Mouse (Mus musculus) liver, embryonic 14.5 days (tissue): ENCODE results near the gene Dock1. TPM values are rescaled to one million over a fixed set of nuclear protein-coding genes. Genes with fewer than 3 reads are reported as not detected.

Source experiments
- ATAC-seq: fragments of 200-750 bp; cut with Nextera tagmentation; 2 replicates; pipeline ENCODE4 v1.8.0; 2017; ENCODE audit warnings: moderate number of reproducible peaks, mild to moderate bottlenecking, moderate library complexity; ENCODE audit not compliant: insufficient read depth
- DNase-seq, 3 experiments: peaks; one replicate each; pipeline ENCODE4 v3.0.0-alpha.2; 2012 to 2013; ENCODE audit warnings: low read depth in 3 of 3, low spot score in 3 of 3
- H3K27ac ChIP-seq: fragments of 300-500 bp; sonication (generic); 2 replicates; pipeline ENCODE4 v1.5.1; 2014; ENCODE audit warnings: moderate library complexity, mild to moderate bottlenecking, control low read depth, inconsistent platforms
- H3K27me3 ChIP-seq: fragments of 300-500 bp; sonication (generic); 2 replicates; pipeline ENCODE4 v1.6.1; 2014; ENCODE audit warnings: mild to moderate bottlenecking, low read length, moderate library complexity; ENCODE audit not compliant: control insufficient read depth, insufficient read depth
- H3K36me3 ChIP-seq: fragments of 300-500 bp; sonication (generic); replicated peaks from 2 replicates; pipeline ENCODE4 v1.6.1; 2014; ENCODE audit warnings: low read depth; ENCODE audit not compliant: control insufficient read depth, insufficient read depth
- H3K4me1 ChIP-seq, 2 experiments: fragments of 200-500 bp in 1 of 2; fragments of 300-500 bp in 1 of 2; sonication (generic) in 1 of 2; replicated peaks; 2 replicates each; pipeline ENCODE4 v1.6.1; 2012 to 2014; ENCODE audit warnings: antibody characterized with exemption in 1 of 2, inconsistent platforms in 1 of 2, low read length in 1 of 2; ENCODE audit not compliant: control insufficient read depth in 2 of 2, insufficient read depth in 2 of 2
- H3K4me2 ChIP-seq: fragments of 300-500 bp; sonication (generic); 2 replicates; pipeline ENCODE4 v1.6.1; 2014; ENCODE audit warnings: low read depth, mild to moderate bottlenecking, control low read depth, moderate library complexity
- H3K4me3 ChIP-seq, 2 experiments: fragments of 200-500 bp in 1 of 2; fragments of 300-500 bp in 1 of 2; sonication (generic) in 1 of 2; 2 replicates each; pipeline ENCODE4 v1.5.1; 2012 to 2014; ENCODE audit warnings: low read depth in 2 of 2, low read length in 2 of 2, mild to moderate bottlenecking in 2 of 2, control low read depth in 1 of 2, inconsistent platforms in 1 of 2, moderate library complexity in 1 of 2; ENCODE audit not compliant: insufficient read depth in 1 of 2
- H3K9ac ChIP-seq: fragments of 300-500 bp; sonication (generic); replicated peaks from 2 replicates; pipeline ENCODE4 v1.6.1; 2014; ENCODE audit warnings: mild to moderate bottlenecking, control low read depth, moderate library complexity
- H3K9me3 ChIP-seq: fragments of 300-500 bp; sonication (generic); 2 replicates; pipeline ENCODE4 v1.6.1; 2016; ENCODE audit warnings: low read length, mixed read lengths; ENCODE audit not compliant: control insufficient read depth
- CTCF ChIP-seq: IDR thresholded peaks from 2 replicates; pipeline ENCODE4 v1.5.1; 2016; ENCODE audit warnings: antibody characterized with exemption, low read depth, control low read depth
- EP300 ChIP-seq: IDR thresholded peaks from 2 replicates; pipeline ENCODE4 v1.6.1; 2016; ENCODE audit warnings: antibody characterized with exemption, low read depth
- WGBS: fragments of 180-500 bp; shearing (Covaris S2); extraction: QIAGEN DNeasy Blood & Tissue Kit; methylation state at CpG from one replicate; pipeline ENCODE4 v1.1.7; 2014; ENCODE audit not compliant: insufficient replicate concordance; 5-methylcytosine and 5-hydroxymethylcytosine counted together
- polyA plus RNA-seq, 2 experiments: library from polyadenylated mRNA; depleted of rRNA in 1 of 2; stranded (reverse) in 1 of 2; unstranded in 1 of 2; fragments of >200 nt; fragmentation: Nextera tagmentation in 1 of 2; extraction: Ambion mirVana in 1 of 2; gene quantifications; 2 replicates each; pipeline versions ENCODE4 v1.2.1 to v1.2.3; 2012 to 2014

The Dock1 gene
- polyA plus RNA-seq, 2 experiments = 1.9 to 2.5 TPM

- H3K4me2 ChIP-seq = no peak overlapping the region
- no peaks in the 10 kb centered on the region for H3K4me1 ChIP-seq
- DNase-seq (no peak), ATAC-seq (no peak)
- no peak overlapping the region for H3K4me3 ChIP-seq
- H3K9me3 ChIP-seq = no peaks in the 10 kb centered on the region
- no peak overlapping the region for H3K27ac ChIP-seq
- no peak overlapping the region for H3K9ac ChIP-seq
- 52% methylated on average over 7 of the region's 7 CpGs for WGBS
- no peaks in the 10 kb centered on the region for H3K36me3 ChIP-seq
- no peaks in the 10 kb centered on the region for H3K27me3 ChIP-seq
- TF ChIP-seq EP300 (no peak), CTCF (no peak)
Observed at GRCm38 (mm10) chr7:135005964-135006560, 335.6 kb downstream of the Dock1 start.

- Histone ChIP-seq H3K36me3 (no peaks in the 10 kb centered on the region), H3K9me3 (no peaks in the 10 kb centered on the region), H3K9ac (no peak overlapping the region), H3K27ac (no peak overlapping the region), H3K4me2 (no peak overlapping the region), H3K4me1 (no peaks in the 10 kb centered on the region), H3K4me3 (no peak overlapping the region), H3K27me3 (no peaks in the 10 kb centered on the region)
- DNase-seq (no peak), ATAC-seq (no peak)
- 40% methylated on average over 2 of the region's 2 CpGs for WGBS
- no peak for TF ChIP-seq EP300
- no peak for TF ChIP-seq CTCF
Observed at GRCm38 (mm10) chr7:135008021-135008420, 337.6 kb downstream of the Dock1 start.

GRCm38 (mm10) chr7:135010997-135011396, 340.5 kb downstream of the Dock1 start:
- Histone ChIP-seq H3K27me3 (no peaks in the 10 kb centered on the region), H3K27ac (no peak overlapping the region), H3K4me1 (no peaks in the 10 kb centered on the region), H3K9me3 (no peaks in the 10 kb centered on the region), H3K36me3 (no peaks in the 10 kb centered on the region), H3K4me2 (no peak overlapping the region), H3K9ac (no peak overlapping the region), H3K4me3 (no peak overlapping the region)
- TF ChIP-seq CTCF (no peak), EP300 (no peak)
- 57% methylated on average over 2 of the region's 2 CpGs for WGBS
- DNase-seq (no peak), ATAC-seq (no peak)

GRCm38 (mm10) chr7:135017531-135017930, 347.1 kb downstream of the Dock1 start:
- no peaks in the 10 kb centered on the region for H3K36me3 ChIP-seq
- H3K4me2 ChIP-seq = no peak overlapping the region
- ATAC-seq (no peak), DNase-seq (no peak)
- no peak overlapping the region for H3K9ac ChIP-seq
- H3K9me3 ChIP-seq = no peaks in the 10 kb centered on the region
- TF ChIP-seq CTCF (no peak), EP300 (no peak)
- WGBS = 28% methylated on average over 1 of the region's 1 CpGs
- no peak overlapping the region for H3K4me3 ChIP-seq
- no peaks in the 10 kb centered on the region for H3K4me1 ChIP-seq
- no peaks in the 10 kb centered on the region for H3K27me3 ChIP-seq
- H3K27ac ChIP-seq = no peak overlapping the region

GRCm38 (mm10) chr7:135020762-135021161, 350.3 kb downstream of the Dock1 start:
- Histone ChIP-seq H3K4me3 (no peak overlapping the region), H3K36me3 (no peaks in the 10 kb centered on the region), H3K4me2 (no peak overlapping the region), H3K27me3 (no peaks in the 10 kb centered on the region), H3K9me3 (no peaks in the 10 kb centered on the region), H3K4me1 (no peaks in the 10 kb centered on the region), H3K27ac (no peak overlapping the region), H3K9ac (no peak overlapping the region)
- 12% methylated on average over 7 of the region's 7 CpGs for WGBS
- DNase-seq (no peak), ATAC-seq (no peak)
- TF ChIP-seq EP300 (no peak), CTCF (no peak)
